Comparison of ENCODE assay signal across 5 mouse cellular contexts in genomic region chr11:29874781-29875180, GRCm38 (mm10). TPM values are rescaled to one million over a fixed set of nuclear protein-coding genes. Genes with fewer than 3 reads are reported as not detected.
A peak's percentile ranks its signal among the peaks of the same experiment; 100 is the strongest.
DNase-seq lines count a peak whose midpoint lies in the region; TF ChIP-seq lines count a peak whose summit lies in the region.
"Not testable (repeated sequence)": the region's sequence is repeated elsewhere in the genome, so short reads cannot be mapped to it uniquely, and the experiment has no call there.
"Had no signal": no experiment of that assay in that cellular context is flagged by ENCODE, and none has a peak within 500 bp of the region (broad histone marks: within the 10 kb centered on the region; RNA-seq: fewer than 3 reads in every experiment).

No protein-coding gene starts in this region.

- WGBS in kidney, adult 2 months = 82% methylated on average over 1 of the region's 1 CpGs
- WGBS in macrophage (ENCODE audit: missing documents) = 36% methylated on average over 1 of the region's 1 CpGs

- H3K27me3 ChIP-seq in kidney, adult 2 months (replicated peaks; ENCODE audit: control insufficient read depth, insufficient read depth, low read length) = not testable (repeated sequence)

- not testable (repeated sequence) for H3K79me2 ChIP-seq in macrophage (ENCODE audit: inconsistent target)

- TF ChIP-seq CTCF in kidney, adult 2 months (conservative IDR thresholded peaks at IDR 0.05; ENCODE audit: insufficient read depth, insufficient read length, low read depth, low read length) = not testable (repeated sequence)

- not testable (repeated sequence) for H3K36me3 ChIP-seq in kidney, adult 2 months (ENCODE audit: control insufficient read depth, insufficient read depth, low read length); macrophage (ENCODE audit: inconsistent target)

- peak; percentile 93 for DNase-seq in heart, adult 11 months
- DNase-seq in kidney, adult 2 months = peak; percentile 3
- DNase-seq in layer of hippocampus, adult 9-11 months = peak; percentile 42

- not testable (repeated sequence) for H3K4me1 ChIP-seq in kidney, adult 2 months (ENCODE audit: control insufficient read depth, insufficient read depth, low read length)

- H3K27ac ChIP-seq in kidney, adult 2 months (ENCODE audit: insufficient read depth, low read depth, low read length) = not testable (repeated sequence)
- H3K27ac ChIP-seq in macrophage = peak overlapping the region; percentile 91

- H3K4me3 ChIP-seq in kidney, adult 2 months (ENCODE audit: insufficient read depth, low read depth, low read length); macrophage (ENCODE audit: inconsistent target): not testable (repeated sequence)

- not testable (repeated sequence) for TF ChIP-seq POLR2A in kidney, adult 2 months (IDR thresholded peaks at IDR 0.05; ENCODE audit: low read depth, low read length)

RNA-seq across cellular contexts. Expression of gene 4931440F15Rik, which starts 49.3 kb away (rescaled TPM):
- 0.05 and 0.15 TPM in 2 replicates for polyA plus RNA-seq in kidney, adult 2 months (2012; rRNA removed)
- 1 to 10 TPM in 13 of 26 experiments, under 1 TPM in 13; 0.21 to 1.8 (median 1.0) TPM for total RNA-seq in macrophage (2018; cell fraction: chromatin; rRNA removed)
- under 1 TPM in 7 of 26 experiments, not detected in 19; 0.03 to 0.18 (median 0.05) TPM for total RNA-seq in macrophage (2018; cell fraction: cytosol; rRNA removed)
- 1 to 10 TPM in 1 of 26 experiments, under 1 TPM in 23, not detected in 2; 0.12 to 1.1 (median 0.46) TPM for total RNA-seq in macrophage (2018; cell fraction: nucleus; rRNA removed)
- not detected in 3 replicates for polyA plus RNA-seq in macrophage (2018)
- polyA plus RNA-seq: C2C12 had no signal

Comparison
In these comparisons a context has a peak if more than half of its experiments do, and no peak if none do; other contexts are left out.
1. DNase-seq: peak in every context shown above with its lines; median percentile 93 in heart, adult 11 months; 42 in layer of hippocampus, adult 9-11 months; 3 in kidney, adult 2 months.